Mouse (Mus musculus) retina, embryonic 14.5 days (tissue): Measurements from ENCODE around the gene Dgkh.
A peak's percentile ranks its signal among the peaks of the same experiment; 100 is the strongest.

Experiments
- DNase-seq: peaks from one replicate; pipeline ENCODE4 v3.0.0-alpha.2; 2015; ENCODE audit warnings: low spot score

The Dgkh gene

GRCm38 (mm10) chr14:78536281-78537165 is 196.1 kb downstream of the Dgkh start, which contains the start of gene Akap11:
TSS of gene Akap11 (minus strand) at chr14:78536808.
- DNase-seq, result peak; percentile 97

DNA sequence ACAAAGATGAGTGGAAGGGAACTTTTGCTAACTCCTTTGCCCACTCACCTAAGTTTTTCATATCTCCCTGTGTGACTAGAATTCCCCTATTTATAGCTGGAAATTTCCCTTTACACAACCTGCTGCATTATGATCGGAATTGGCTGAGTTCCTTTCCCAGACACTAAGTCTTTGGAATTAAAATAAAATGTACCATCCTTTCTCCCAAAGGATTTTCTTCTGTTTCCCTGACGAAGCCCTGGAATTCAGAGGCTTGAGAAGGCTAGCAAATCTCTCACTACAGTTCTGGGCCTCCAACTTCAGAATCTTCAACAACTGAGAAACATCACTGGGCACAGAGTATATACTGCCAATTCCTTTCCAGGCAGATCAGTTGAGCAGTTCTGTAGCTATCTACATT is 197.2 kb downstream of the Dgkh start:
- DNase-seq, result no peak

- peak; percentile 37 for DNase-seq
Measured at GRCm38 (mm10) chr14:78534651-78535050, 197.9 kb downstream of the Dgkh start.

DNA sequence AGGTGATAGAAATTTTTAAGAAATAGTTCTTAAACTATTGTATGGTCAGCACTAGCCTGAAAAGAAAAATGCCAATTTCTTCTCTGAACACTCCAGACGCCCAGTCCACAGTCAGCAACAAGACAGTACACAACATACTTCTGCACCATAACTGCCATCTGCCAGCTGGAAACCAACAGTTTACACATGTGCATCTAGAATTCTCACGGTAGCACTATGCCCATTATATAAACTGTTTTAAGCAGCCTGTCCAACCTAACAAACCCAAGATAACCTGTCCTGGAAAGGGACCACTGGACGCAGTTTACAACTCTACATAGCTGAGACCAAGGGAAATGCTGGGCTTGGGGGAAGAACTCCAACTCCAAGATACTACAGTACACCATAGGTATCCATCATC is 198.9 kb downstream of the Dgkh start:
- no peak for DNase-seq

DNA sequence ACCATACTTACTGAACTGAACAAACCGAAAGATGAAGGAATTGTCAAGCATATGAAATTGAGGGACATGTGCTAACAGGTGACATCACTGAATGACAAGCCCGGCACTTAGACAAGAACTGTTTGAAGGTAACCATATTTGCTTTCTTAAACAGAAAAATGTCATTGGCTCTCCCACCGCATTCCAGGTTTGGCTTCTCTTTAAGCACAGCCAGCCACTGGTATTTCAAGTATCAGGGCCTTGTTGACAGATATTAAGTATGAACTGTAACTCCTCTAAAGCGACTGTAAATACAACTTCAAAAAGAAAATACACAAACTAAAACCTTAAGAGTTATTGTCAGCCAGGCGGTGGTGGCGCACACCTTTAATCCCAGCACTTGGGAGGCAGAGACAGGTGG is 200.2 kb downstream of the Dgkh start:
- no peak for DNase-seq

GRCm38 (mm10) chr14:78530256-78530655 is 202.3 kb downstream of the Dgkh start:
- DNase-seq, result no peak

DNA sequence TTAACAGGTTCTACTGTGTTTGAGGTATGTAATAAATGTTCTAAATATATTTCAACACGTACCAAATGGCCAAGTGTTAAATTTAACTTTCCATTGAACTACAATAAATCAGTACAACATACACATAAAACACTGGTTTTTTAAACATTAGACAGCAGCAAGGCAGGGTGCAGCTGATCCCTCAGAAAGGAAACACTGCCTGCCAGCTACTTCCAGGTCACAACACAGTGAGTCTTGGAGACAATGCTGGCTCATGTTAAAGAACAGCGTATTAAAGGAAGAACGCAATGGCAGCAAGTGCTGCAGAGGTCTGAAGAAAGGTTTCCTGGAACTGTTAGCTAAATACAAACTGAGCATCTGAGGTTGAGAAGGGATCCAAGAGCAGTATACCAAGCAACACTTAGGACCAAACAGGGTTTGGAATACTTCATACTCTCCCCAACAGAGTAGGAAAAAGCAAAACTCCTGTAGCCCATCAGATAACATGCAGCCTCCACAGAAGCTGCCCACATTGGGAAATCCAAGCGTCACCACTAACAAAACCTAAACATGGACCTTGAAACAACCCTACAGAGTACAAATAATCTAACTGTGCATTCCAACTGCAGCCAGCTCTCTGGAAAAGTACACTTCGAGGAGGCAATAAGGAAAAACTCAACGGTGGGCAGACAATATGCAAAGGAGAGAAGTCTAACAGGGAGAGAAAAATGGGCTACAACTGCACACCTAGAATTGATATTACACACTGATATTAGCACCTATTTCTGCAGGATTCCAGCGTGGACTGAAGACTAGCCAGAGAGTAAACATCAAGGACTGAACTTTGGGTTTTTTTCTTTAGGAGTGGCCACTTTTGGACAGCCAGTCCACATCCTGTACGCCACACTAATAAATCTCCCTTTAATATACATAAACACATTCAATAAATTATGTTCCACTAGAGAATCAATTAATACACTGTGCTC is 203.8 kb downstream of the Dgkh start:
- DNase-seq, result no peak

GRCm38 (mm10) chr14:78526907-78527306 is 205.7 kb downstream of the Dgkh start:
- peak; percentile 33 for DNase-seq

DNA sequence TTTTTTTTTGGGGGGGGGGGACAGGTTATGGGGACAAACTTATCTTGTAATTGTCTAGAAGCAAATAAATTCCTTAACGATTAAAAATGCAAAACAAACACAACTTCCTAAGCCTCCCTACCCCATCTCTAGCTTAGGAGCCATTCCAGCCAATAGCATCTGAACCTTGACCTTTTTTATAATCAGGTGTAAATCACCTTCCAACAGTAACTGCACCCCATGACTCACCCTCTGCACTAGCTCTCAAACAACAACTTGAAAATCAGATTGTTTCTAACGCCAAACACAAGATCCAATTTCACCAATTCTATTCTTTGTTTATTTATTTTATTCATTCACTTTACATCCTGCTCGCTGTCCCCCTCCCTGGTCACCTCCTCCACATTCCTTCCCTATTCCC is 206.1 kb downstream of the Dgkh start:
- DNase-seq, result no peak

DNA sequence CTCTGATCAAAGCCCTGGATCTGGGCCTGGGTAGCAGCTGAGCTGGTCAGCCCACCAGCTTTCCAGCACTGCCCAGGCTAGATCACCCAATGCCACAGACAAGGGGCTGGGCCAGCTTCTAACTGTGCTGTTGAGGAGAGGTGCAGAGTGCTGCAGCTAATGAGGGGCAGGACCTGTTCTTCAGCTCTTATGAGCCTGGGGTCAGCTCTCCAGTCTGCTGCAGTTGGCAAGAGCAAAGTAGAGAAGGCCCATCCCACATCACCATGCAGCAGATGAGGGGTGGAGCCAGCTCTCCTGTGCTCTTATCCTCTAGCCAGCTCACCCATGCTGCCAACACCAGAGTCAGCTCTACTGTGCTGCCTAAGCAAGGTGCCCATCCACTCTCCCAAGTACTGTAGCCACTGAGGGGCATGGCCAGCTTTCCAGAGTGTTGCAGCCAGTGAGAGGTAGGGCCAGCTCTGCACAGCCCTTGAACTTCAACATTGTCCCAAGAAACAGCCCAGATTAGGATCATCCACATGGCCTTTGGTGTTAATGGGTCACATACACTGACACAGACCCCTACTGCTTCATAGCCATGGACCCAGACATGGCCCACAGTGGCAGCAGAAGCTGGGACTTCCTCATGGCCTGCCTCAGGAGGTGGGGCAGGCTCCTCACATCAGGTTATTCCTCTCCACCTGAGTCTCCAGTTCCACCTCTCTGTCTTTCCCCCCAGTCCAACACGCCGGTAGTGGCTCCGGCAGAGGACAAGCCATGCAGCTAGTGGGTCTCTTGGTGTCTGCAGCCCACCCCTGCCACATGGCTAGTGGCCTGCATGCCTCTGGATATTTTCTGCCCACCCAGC is 206.7 kb downstream of the Dgkh start:
- DNase-seq, result no peak

DNA sequence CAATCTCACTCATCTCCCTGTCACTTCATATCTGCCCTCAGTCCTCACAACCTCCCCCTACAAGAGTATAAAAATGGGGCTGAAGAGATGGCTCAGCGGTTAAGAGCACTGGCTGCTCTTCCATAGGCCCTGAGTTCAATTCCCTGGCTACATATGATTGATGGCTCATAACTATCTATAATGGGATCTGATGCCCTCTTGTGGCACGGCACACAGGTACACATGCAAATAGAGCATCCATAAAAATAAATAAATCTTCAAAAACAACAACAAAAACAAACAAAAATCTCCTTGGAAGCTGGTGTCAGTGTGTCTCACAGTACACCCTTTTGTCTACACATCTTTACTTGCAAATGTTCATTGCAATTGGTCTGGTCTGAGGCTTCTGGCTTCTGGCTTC is 207.5 kb downstream of the Dgkh start:
- no peak for DNase-seq

GRCm38 (mm10) chr14:78510713-78511112 is 221.9 kb downstream of the Dgkh start:
- peak; percentile 33 for DNase-seq

DNA sequence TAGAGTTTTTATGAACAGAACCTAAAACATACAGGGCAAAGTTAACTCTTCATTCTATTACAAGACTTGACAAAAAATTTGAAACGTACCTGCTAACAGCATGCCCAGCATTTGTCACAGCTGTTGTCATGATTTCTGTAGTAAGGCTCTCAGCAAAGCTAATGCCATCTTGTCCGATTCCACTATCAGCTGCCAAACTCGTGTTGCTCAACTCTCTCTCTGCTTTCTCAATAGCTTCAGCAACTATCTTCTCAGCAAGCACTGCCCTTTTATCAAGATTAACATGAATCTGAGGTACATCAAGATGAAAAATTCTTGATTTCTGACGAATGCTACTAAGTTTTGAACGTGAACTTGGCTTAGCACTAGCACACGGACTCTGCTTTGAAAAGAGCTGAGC is 222.8 kb downstream of the Dgkh start:
- no peak for DNase-seq
